Mouse (Mus musculus) MEL (cell line): ENCODE data around the gene Npy5r. TPM values are rescaled to one million over a fixed set of nuclear protein-coding genes. Genes with fewer than 3 reads are reported as not detected.

Experiments
- DNase-seq: peaks from one replicate; pipeline ENCODE4 v3.0.0; 2011; ENCODE audit warnings: low read depth, low spot score
- H3K27ac ChIP-seq: 2 replicates; pipeline ENCODE4 v1.5.1; 2012; ENCODE audit warnings: low read depth, mild to moderate bottlenecking, control low read depth, low read length, moderate library complexity; ENCODE audit not compliant: control insufficient read depth
- H3K27me3 ChIP-seq, 2 experiments: fragments of 150-350 bp in 1 of 2; sonication (generic) in 1 of 2; 2 replicates each; pipeline ENCODE4 v1.6.1; 2012; ENCODE audit warnings: low read length in 2 of 2, mild to moderate bottlenecking in 2 of 2, improper control_type of control experiment in 1 of 2, moderate library complexity in 1 of 2; ENCODE audit not compliant: insufficient read depth in 2 of 2, control insufficient read depth in 1 of 2
- H3K36me3 ChIP-seq, 2 experiments: 2 replicates each; pipeline ENCODE4 v1.6.1; 2012 to 2014; ENCODE audit warnings: low read length in 2 of 2, improper control_type of control experiment in 1 of 2, inconsistent platforms in 1 of 2, mild to moderate bottlenecking in 1 of 2; ENCODE audit not compliant: insufficient read depth in 2 of 2, control insufficient read depth in 1 of 2
- H3K4me1 ChIP-seq, 2 experiments: fragments of 150-350 bp in 1 of 2; sonication (generic) in 1 of 2; 2 replicates each; pipeline ENCODE4 v1.6.1; 2012; ENCODE audit warnings: low read length in 2 of 2, improper control_type of control experiment in 1 of 2, mild to moderate bottlenecking in 1 of 2; ENCODE audit not compliant: insufficient read depth in 2 of 2, control insufficient read depth in 1 of 2
- H3K4me3 ChIP-seq, 2 experiments: fragments of 150-350 bp in 1 of 2; sonication (generic) in 1 of 2; 2 replicates each; pipeline ENCODE4 v1.5.1; 2012; ENCODE audit warnings: low read depth in 2 of 2, low read length in 2 of 2, mild to moderate bottlenecking in 2 of 2, moderate library complexity in 2 of 2, control low read depth in 1 of 2, improper control_type of control experiment in 1 of 2; ENCODE audit not compliant: control insufficient read depth in 1 of 2, insufficient read depth in 1 of 2
- H3K79me2 ChIP-seq: 2 replicates; pipeline ENCODE4 v1.6.1; 2012; ENCODE audit warnings: mild to moderate bottlenecking, low read length, moderate library complexity; ENCODE audit not compliant: control insufficient read depth, poor library complexity, insufficient read depth
- H3K9ac ChIP-seq: 2 replicates; pipeline ENCODE4 v1.6.1; 2012; ENCODE audit warnings: low read depth, mild to moderate bottlenecking, control low read depth, low read length, moderate library complexity; ENCODE audit not compliant: control insufficient read depth, poor library complexity, severe bottlenecking
- H3K9me3 ChIP-seq: fragments of 150-350 bp; sonication (generic); replicated peaks from 2 replicates; pipeline ENCODE4 v1.6.1; 2012; ENCODE audit warnings: mild to moderate bottlenecking, low read length, improper control_type of control experiment, moderate library complexity; ENCODE audit not compliant: insufficient read depth
- BHLHE40 ChIP-seq: IDR thresholded peaks from 2 replicates; pipeline ENCODE4 v1.6.1; 2012; ENCODE audit warnings: low read depth, mild to moderate bottlenecking, inconsistent platforms, low read length, improper control_type of control experiment, borderline replicate concordance
- CHD2 ChIP-seq: IDR thresholded peaks from 2 replicates; pipeline ENCODE4 v1.6.1; 2011; ENCODE audit warnings: low read length, improper control_type of control experiment
- CTCF ChIP-seq, 3 experiments: IDR thresholded peaks in 2 of 3; conservative IDR thresholded peaks in 1 of 3; 2 replicates each; pipeline ENCODE4 v1.5.1; 2011 to 2012; ENCODE audit warnings: low read length in 3 of 3, low read depth in 2 of 3, mild to moderate bottlenecking in 2 of 3, improper control_type of control experiment in 1 of 3, inconsistent platforms in 1 of 3, mixed read lengths in 1 of 3, moderate library complexity in 1 of 3; ENCODE audit not compliant: control insufficient read depth in 1 of 3, insufficient read depth in 1 of 3, poor library complexity in 1 of 3, severe bottlenecking in 1 of 3
- ELF1 ChIP-seq: IDR thresholded peaks from 2 replicates; pipeline ENCODE4 v1.6.1; 2014; ENCODE audit warnings: low read depth, mild to moderate bottlenecking, inconsistent platforms, low read length, improper control_type of control experiment, moderate library complexity
- EP300 ChIP-seq, 2 experiments: IDR thresholded peaks; 2 replicates each; pipeline ENCODE4 v1.6.1; 2011; ENCODE audit warnings: improper control_type of control experiment in 2 of 2, low read length in 2 of 2, low read depth in 1 of 2, mild to moderate bottlenecking in 1 of 2
- ETS1 ChIP-seq: IDR thresholded peaks from 2 replicates; pipeline ENCODE4 v1.6.1; 2012; ENCODE audit warnings: low read depth, mild to moderate bottlenecking, inconsistent platforms, low read length, improper control_type of control experiment, moderate library complexity
- GABPA ChIP-seq: IDR thresholded peaks from 2 replicates; pipeline ENCODE4 v1.6.1; 2012; ENCODE audit warnings: low read depth, mild to moderate bottlenecking, inconsistent platforms, low read length, improper control_type of control experiment, moderate library complexity
- KAT2A ChIP-seq: conservative IDR thresholded peaks from 2 replicates; pipeline ENCODE4 v1.6.1; 2012; ENCODE audit warnings: low read depth, low read length, improper control_type of control experiment, inconsistent platforms
- MAX ChIP-seq: IDR thresholded peaks from 2 replicates; pipeline ENCODE4 v1.6.1; 2011; ENCODE audit warnings: low read length, improper control_type of control experiment
- MAZ ChIP-seq: IDR thresholded peaks from 2 replicates; pipeline ENCODE4 v1.6.1; 2012; ENCODE audit warnings: low read depth, mild to moderate bottlenecking, inconsistent platforms, low read length, improper control_type of control experiment
- MEF2A ChIP-seq: IDR thresholded peaks from 2 replicates; pipeline ENCODE4 v1.6.1; 2014; ENCODE audit warnings: low read depth, mild to moderate bottlenecking, inconsistent platforms, low read length, improper control_type of control experiment; ENCODE audit not compliant: poor library complexity, insufficient replicate concordance, severe bottlenecking; ENCODE audit errors: extremely low read depth
- MXI1 ChIP-seq: IDR thresholded peaks from 2 replicates; pipeline ENCODE4 v1.6.1; 2011; ENCODE audit warnings: mild to moderate bottlenecking, low read depth, low read length, improper control_type of control experiment
- MYB ChIP-seq: IDR thresholded peaks from 2 replicates; pipeline ENCODE4 v1.6.1; 2011; ENCODE audit warnings: mild to moderate bottlenecking, low read depth, low read length, improper control_type of control experiment
- MYC ChIP-seq: IDR thresholded peaks from 2 replicates; pipeline ENCODE4 v1.6.1; 2011; ENCODE audit warnings: low read depth, mild to moderate bottlenecking, low read length, improper control_type of control experiment, moderate library complexity
- NELFE ChIP-seq: IDR thresholded peaks from 2 replicates; pipeline ENCODE4 v1.6.1; 2011; ENCODE audit warnings: low read depth, low read length, improper control_type of control experiment
- POLR2AphosphoS5 ChIP-seq: IDR thresholded peaks from 2 replicates; pipeline ENCODE4 v1.6.1; 2012; ENCODE audit warnings: low read depth, borderline replicate concordance, mild to moderate bottlenecking, inconsistent platforms, low read length, moderate library complexity, mixed read lengths
- SIN3A ChIP-seq: IDR thresholded peaks from 2 replicates; pipeline ENCODE4 v1.6.1; 2012; ENCODE audit warnings: low read length, improper control_type of control experiment, inconsistent platforms
- UBTF ChIP-seq: IDR thresholded peaks from 2 replicates; pipeline ENCODE4 v1.6.1; 2012; ENCODE audit warnings: low read depth, mild to moderate bottlenecking, inconsistent platforms, low read length, improper control_type of control experiment, moderate library complexity, borderline replicate concordance; ENCODE audit not compliant: insufficient read depth
- USF1 ChIP-seq: IDR thresholded peaks from 2 replicates; pipeline ENCODE4 v1.6.1; 2014; ENCODE audit warnings: low read depth, mild to moderate bottlenecking, inconsistent platforms, low read length, improper control_type of control experiment, moderate library complexity
- ZC3H11A ChIP-seq: IDR thresholded peaks from 2 replicates; pipeline ENCODE4 v1.6.1; 2012; ENCODE audit warnings: low read depth, mild to moderate bottlenecking, inconsistent platforms, low read length, improper control_type of control experiment
- ZMIZ1 ChIP-seq: IDR thresholded peaks from 2 replicates; pipeline ENCODE4 v1.6.1; 2012; ENCODE audit warnings: low read depth, mild to moderate bottlenecking, inconsistent platforms, low read length, improper control_type of control experiment, moderate library complexity
- polyA plus RNA-seq, 2 experiments: library from polyadenylated mRNA; stranded (reverse) in 1 of 2; unstranded in 1 of 2; fragments of >175 nt in 1 of 2; fragments of >200 nt in 1 of 2; gene quantifications; 2 replicates each; pipeline versions ENCODE4 v1.2.1 to v1.2.4; 2012; ENCODE audit warnings: low replicate concordance in 2 of 2, low read depth in 1 of 2; ENCODE audit not compliant: insufficient read length in 2 of 2, insufficient read depth in 1 of 2, missing spikeins in 1 of 2
- total RNA-seq: library from RNA; depleted of rRNA; stranded (reverse); fragments of 300-350 nt; gene quantifications from 2 replicates; pipeline ENCODE4 v1.2.3, GENCODE M21; 2012

Npy5r gene
- total and polyA plus RNA-seq, 3 experiments: not detected

- no peaks in the 10 kb centered on the region for H3K4me1 ChIP-seq
- DNase-seq: no peak
- H3K4me3 ChIP-seq: no peak overlapping the region
- TF ChIP-seq ELF1 (no peak), ZC3H11A (no peak), POLR2AphosphoS5 (no peak), GABPA (no peak), CTCF (IDR thresholded peaks at IDR 0.05 in 2 of 3, conservative IDR thresholded peaks at IDR 0.05 in 1 of 3; ENCODE audit: control insufficient read depth in 1 of 3, insufficient read depth in 1 of 3, low read depth in 2 of 3, low read length in 3 of 3, poor library complexity in 1 of 3, severe bottlenecking in 1 of 3) (no peak), NELFE (no peak), UBTF (no peak), MAZ (no peak), MYB (no peak), MEF2A (no peak)
- no peaks in the 10 kb centered on the region for H3K27me3 ChIP-seq
- H3K27ac ChIP-seq: no peak overlapping the region
- H3K36me3 ChIP-seq: no peaks in the 10 kb centered on the region
- no peaks in the 10 kb centered on the region for H3K79me2 ChIP-seq
- H3K9ac ChIP-seq: no peak overlapping the region
- H3K9me3 ChIP-seq: no peaks in the 10 kb centered on the region
Observed at GRCm38 (mm10) chr8:66729446-66729845, 41.5 kb upstream of the Npy5r start.

GRCm38 (mm10) chr8:66722835-66723234 is 34.9 kb upstream of the Npy5r start:
- Histone ChIP-seq H3K36me3 (no peaks in the 10 kb centered on the region), H3K27ac (no peak overlapping the region), H3K27me3 (no peaks in the 10 kb centered on the region), H3K79me2 (no peaks in the 10 kb centered on the region), H3K4me1 (no peaks in the 10 kb centered on the region), H3K9ac (no peak overlapping the region), H3K9me3 (no peaks in the 10 kb centered on the region), H3K4me3 (no peak overlapping the region)
- TF ChIP-seq MXI1 (no peak), ELF1 (no peak), KAT2A (no peak), MAZ (no peak), MEF2A (no peak), MAX (no peak), USF1 (no peak), CHD2 (no peak), ETS1 (no peak), CTCF (IDR thresholded peaks at IDR 0.05 in 2 of 3, conservative IDR thresholded peaks at IDR 0.05 in 1 of 3; ENCODE audit: control insufficient read depth in 1 of 3, insufficient read depth in 1 of 3, low read depth in 2 of 3, low read length in 3 of 3, poor library complexity in 1 of 3, severe bottlenecking in 1 of 3) (no peak), BHLHE40 (no peak), GABPA (no peak), ZMIZ1 (no peak), MYC (no peak), EP300 (IDR thresholded peaks at IDR 0.05; ENCODE audit: low read depth in 1 of 2, low read length in 2 of 2) (no peak), POLR2AphosphoS5 (no peak), SIN3A (no peak)
- DNase-seq: no peak
